Mouse (Mus musculus): ENCODE results near the gene Cabp1.
A peak's percentile ranks its signal among the peaks of the same experiment; 100 is the strongest.

Cabp1 gene

GRCm38 (mm10) chr5:115193669-115194625 lies at the start of gene Cabp1:
Cabp1 (minus strand) TSS chr5:115194381.
- DNase-seq (ENCODE audit: inconsistent ontology term): peak; percentile 41

GRCm38 (mm10) chr5:115240191-115240590 lies 46.0 kb upstream of the Cabp1 start:
- no peak for DNase-seq (ENCODE audit: inconsistent ontology term)

- DNase-seq (ENCODE audit: inconsistent ontology term): peak; percentile 18
Observed at GRCm38 (mm10) chr5:115238729-115239195, 44.6 kb upstream of the Cabp1 start.

GRCm38 (mm10) chr5:115237803-115238728 lies 43.9 kb upstream of the Cabp1 start:
- DNase-seq (ENCODE audit: inconsistent ontology term): peak; percentile 91

- DNase-seq (ENCODE audit: inconsistent ontology term): peak; percentile 92
Observed at GRCm38 (mm10) chr5:115235786-115236263, 41.6 kb upstream of the Cabp1 start, which contains the start of gene Pop5. Pop5 (plus strand) TSS chr5:115235836.

- DNase-seq (ENCODE audit: inconsistent ontology term): peak; percentile 93
Observed at GRCm38 (mm10) chr5:115235323-115235771, 41.2 kb upstream of the Cabp1 start.

GRCm38 (mm10) chr5:115234519-115234918 lies 40.3 kb upstream of the Cabp1 start:
- no peak for DNase-seq (ENCODE audit: inconsistent ontology term)

GRCm38 (mm10) chr5:115233031-115233780 lies 39.0 kb upstream of the Cabp1 start:
- DNase-seq (ENCODE audit: inconsistent ontology term): no peak

- no peak for DNase-seq (ENCODE audit: inconsistent ontology term)
Observed at GRCm38 (mm10) chr5:115232516-115232915, 38.3 kb upstream of the Cabp1 start.

GRCm38 (mm10) chr5:115231552-115232120 lies 37.5 kb upstream of the Cabp1 start:
- no peak for DNase-seq (ENCODE audit: inconsistent ontology term)

- DNase-seq (ENCODE audit: inconsistent ontology term): no peak
Observed at GRCm38 (mm10) chr5:115230830-115231551, 36.8 kb upstream of the Cabp1 start.

GRCm38 (mm10) chr5:115222485-115222884 lies 28.3 kb upstream of the Cabp1 start:
- DNase-seq (ENCODE audit: inconsistent ontology term): no peak

GRCm38 (mm10) chr5:115220931-115221640 lies 26.9 kb upstream of the Cabp1 start:
- no peak for DNase-seq (ENCODE audit: inconsistent ontology term)

GRCm38 (mm10) chr5:115217998-115218397 lies 23.8 kb upstream of the Cabp1 start:
- DNase-seq (ENCODE audit: inconsistent ontology term): no peak

- DNase-seq (ENCODE audit: inconsistent ontology term): no peak
Observed at GRCm38 (mm10) chr5:115215273-115216185, 21.3 kb upstream of the Cabp1 start.

- DNase-seq (ENCODE audit: inconsistent ontology term): peak; percentile 46
Observed at GRCm38 (mm10) chr5:115214864-115215263, 20.7 kb upstream of the Cabp1 start.

GRCm38 (mm10) chr5:115212861-115213260 lies 18.7 kb upstream of the Cabp1 start:
- no peak for DNase-seq (ENCODE audit: inconsistent ontology term)

- no peak for DNase-seq (ENCODE audit: inconsistent ontology term)
Observed at GRCm38 (mm10) chr5:115212451-115212850, 18.3 kb upstream of the Cabp1 start.

Data from Muller cell, postnatal 12 days (primary cell).